In the genomic region with DNA sequence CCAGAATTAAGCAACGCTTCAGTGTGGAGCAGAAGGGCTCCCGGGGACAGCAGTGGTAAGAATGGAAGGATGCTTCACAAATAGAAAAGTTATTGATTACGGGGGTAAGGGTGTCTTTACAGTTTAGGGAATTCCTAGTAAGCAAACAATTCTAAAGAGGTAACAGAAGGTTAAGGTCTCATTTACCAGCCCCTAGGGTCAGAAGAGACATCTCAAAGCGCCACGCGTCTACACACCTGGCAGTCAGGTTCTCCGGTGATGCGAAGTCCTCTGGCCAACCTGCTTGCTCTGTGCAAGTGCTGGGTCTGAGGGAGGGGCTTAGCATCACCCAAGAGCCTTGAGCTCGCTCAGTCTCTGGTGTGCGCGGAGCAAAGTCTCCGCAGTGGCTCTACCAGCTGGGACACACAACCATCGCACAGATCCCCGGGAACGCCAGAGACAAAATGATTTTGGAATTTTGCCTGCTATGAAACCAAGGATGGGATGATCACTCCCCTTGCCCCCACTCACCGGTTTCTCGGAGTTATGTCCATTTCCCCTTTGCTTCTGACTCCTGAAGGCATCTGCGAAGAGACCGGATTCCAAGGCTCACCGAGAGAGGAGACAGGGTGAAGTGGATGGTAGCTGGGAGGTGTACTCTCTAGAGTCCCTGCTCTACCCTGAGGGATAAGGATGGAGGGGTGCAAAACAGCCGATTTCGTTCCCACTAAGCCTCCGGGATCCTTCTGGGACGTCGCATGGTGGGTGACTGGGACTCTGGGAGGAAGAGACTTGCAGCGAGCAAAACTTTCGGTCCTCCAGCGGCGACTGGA, we compare ENCODE assay signal across 8 mouse cellular contexts. TPM values are rescaled to one million over a fixed set of nuclear protein-coding genes. Genes with fewer than 3 reads are reported as not detected.
DNase-seq lines count a peak whose midpoint lies in the region; ATAC-seq and TF ChIP-seq lines count a peak whose summit lies in the region.

No protein-coding gene starts in this region.

- peak overlapping the region; percentile 98 for H3K4me2 ChIP-seq in kidney, embryonic 15.5 days
- peak overlapping the region; percentile 80 for H3K4me2 ChIP-seq in intestine, embryonic 15.5 days (replicated peaks)
- H3K4me2 ChIP-seq in midbrain, embryonic 15.5 days = peak overlapping the region; percentile 94

- no peak for TF ChIP-seq CTCF in G1E (IDR thresholded peaks at IDR 0.05; ENCODE audit: low read depth, low read length)

- ATAC-seq in kidney, embryonic 15.5 days (replicated peaks; ENCODE audit: low FRiP score) = peak; percentile 73
- no peak for ATAC-seq in G1E (ENCODE audit: extremely low read depth, insufficient number of reproducible peaks, low FRiP score, poor library complexity, severe bottlenecking)
- peak; percentile 19 for ATAC-seq in erythroblast, adult 5-6 weeks (replicated peaks; ENCODE audit: low FRiP score, poor library complexity, severe bottlenecking)
- ATAC-seq in intestine, embryonic 15.5 days = peak; percentile 73
- peak; percentile 80 for ATAC-seq in midbrain, embryonic 15.5 days (replicated peaks)

- peak overlapping the region; percentile 64 for H3K9ac ChIP-seq in kidney, embryonic 15.5 days
- peak overlapping the region; percentile 55 for H3K9ac ChIP-seq in intestine, embryonic 15.5 days
- H3K9ac ChIP-seq in midbrain, embryonic 15.5 days = peak overlapping the region; percentile 51

- no peaks in the 10 kb centered on the region for H3K9me3 ChIP-seq in kidney, embryonic 15.5 days (replicated peaks)
- H3K9me3 ChIP-seq in G1E (replicated peaks) = no peaks in the 10 kb centered on the region
- H3K9me3 ChIP-seq in intestine, embryonic 15.5 days = no peaks in the 10 kb centered on the region
- no peaks in the 10 kb centered on the region for H3K9me3 ChIP-seq in midbrain, embryonic 15.5 days

- 5% methylated on average over 29 of the region's 29 CpGs for WGBS in kidney, embryonic 15.5 days
- 5% methylated on average over 29 of the region's 29 CpGs for WGBS in intestine, embryonic 15.5 days
- 5% methylated on average over 29 of the region's 29 CpGs for WGBS in midbrain, embryonic 15.5 days

- H3K4me1 ChIP-seq in kidney, embryonic 15.5 days = peaks cover 22% of the 10 kb centered on the region
- H3K4me1 ChIP-seq in G1E (ENCODE audit: insufficient read depth, low read depth, low read length) = peaks cover 39% of the 10 kb centered on the region
- H3K4me1 ChIP-seq in intestine, embryonic 15.5 days (replicated peaks) = peaks cover 16% of the 10 kb centered on the region
- H3K4me1 ChIP-seq in midbrain, embryonic 15.5 days = peaks cover 31% of the 10 kb centered on the region

- peak overlapping the region; percentile 77 for H3K4me3 ChIP-seq in kidney, embryonic 15.5 days (replicated peaks)
- peak overlapping the region; percentile 75 for H3K4me3 ChIP-seq in G1E (ENCODE audit: low read depth, low read length)
- peak overlapping the region; percentile 61 for H3K4me3 ChIP-seq in intestine, embryonic 15.5 days (replicated peaks)
- peak overlapping the region; percentile 64 for H3K4me3 ChIP-seq in midbrain, embryonic 15.5 days

- H3K27me3 ChIP-seq in kidney, embryonic 15.5 days = peaks cover 21% of the 10 kb centered on the region
- H3K27me3 ChIP-seq in G1E (ENCODE audit: insufficient read depth, low read length) = peaks cover 49% of the 10 kb centered on the region
- no peaks in the 10 kb centered on the region; the same call in 1 of the 2 replicates for H3K27me3 ChIP-seq in intestine, embryonic 15.5 days (replicated peaks)
- peaks cover 5% of the 10 kb centered on the region; the same call in 1 of the 2 replicates for H3K27me3 ChIP-seq in midbrain, embryonic 15.5 days (replicated peaks)

- DNase-seq in kidney, postnatal 36 days = no peak
- peak; percentile 34 for DNase-seq in G1E (ENCODE audit: low spot score)
- DNase-seq in gastrocnemius, postnatal 25 days = no peak
- no peak for DNase-seq in adrenal gland, postnatal 4 days (ENCODE audit: low spot score in 2 of 2)

- no peaks in the 10 kb centered on the region for H3K36me3 ChIP-seq in kidney, embryonic 15.5 days
- H3K36me3 ChIP-seq in G1E (replicated peaks) = peaks cover 29% of the 10 kb centered on the region
- no peaks in the 10 kb centered on the region for H3K36me3 ChIP-seq in intestine, embryonic 15.5 days
- H3K36me3 ChIP-seq in midbrain, embryonic 15.5 days (replicated peaks) = no peaks in the 10 kb centered on the region

- no peak overlapping the region for H3K27ac ChIP-seq in kidney, embryonic 15.5 days
- peak overlapping the region; percentile 33; the same call in 1 of the 2 replicates for H3K27ac ChIP-seq in intestine, embryonic 15.5 days
- no peak overlapping the region for H3K27ac ChIP-seq in midbrain, embryonic 15.5 days

RNA-seq across cellular contexts. Expression of a gene that starts 0.7 kb away (rescaled TPM):
- 11.1 and 12.7 TPM in 2 replicates for polyA plus RNA-seq in kidney, embryonic 15.5 days (2015; fragmentation: Nextera tagmentation; extraction: Ambion mirVana)
- total RNA-seq in G1E (2014; fragmentation: Nextera tagmentation) = 245 and 282 TPM in 2 replicates
- 51.1 and 56.6 TPM in 2 replicates for total RNA-seq in G1E (2017)
- polyA plus RNA-seq in G1E (2012) = 51.0 and 52.2 TPM in 2 replicates
- 179 and 188 TPM in 2 replicates for total RNA-seq in erythroblast, adult 5-6 weeks (2015; ENCODE audit: low replicate concordance)
- 105 and 131 TPM in 2 replicates for total RNA-seq in erythroblast, adult 5-6 weeks (2017; ENCODE audit: low replicate concordance)
- 12.5 and 13.5 TPM in 2 replicates for polyA plus RNA-seq in intestine, embryonic 15.5 days (2015; fragmentation: Nextera tagmentation; extraction: Ambion mirVana)
- polyA plus RNA-seq in midbrain, embryonic 15.5 days (2015; fragmentation: Nextera tagmentation; extraction: Ambion mirVana) = 20.2 and 24.4 TPM in 2 replicates
- 10 to 100 TPM; 16.4 to 17.7 TPM for total RNA-seq in gastrocnemius, postnatal 25 days (2021)
- 10 to 100 TPM; 34.1 to 38.8 TPM for total RNA-seq in adrenal gland, postnatal 4 days (2021)

RNA-seq across cellular contexts. Expression of a gene that starts 54.2 kb away (rescaled TPM):
- polyA plus RNA-seq in kidney, embryonic 15.5 days (2015; fragmentation: Nextera tagmentation; extraction: Ambion mirVana) = 0.21 and 0.36 TPM in 2 replicates
- total RNA-seq in G1E (2014; fragmentation: Nextera tagmentation) (not detected in 2 replicates), G1E (2017) (0.22 and 0.23 TPM in 2 replicates)
- not detected in 2 replicates for polyA plus RNA-seq in G1E (2012)
- not detected in 2 replicates for total RNA-seq in erythroblast, adult 5-6 weeks (2015; ENCODE audit: low replicate concordance)
- total RNA-seq in erythroblast, adult 5-6 weeks (2017; ENCODE audit: low replicate concordance) = 1.5 TPM in 1 of 2 replicates, not detected in the other
- polyA plus RNA-seq in intestine, embryonic 15.5 days (2015; fragmentation: Nextera tagmentation; extraction: Ambion mirVana) = not detected in 2 replicates
- polyA plus RNA-seq in midbrain, embryonic 15.5 days (2015; fragmentation: Nextera tagmentation; extraction: Ambion mirVana) = 0.19 and 0.32 TPM in 2 replicates
- 1 to 10 TPM in 1 of 2 experiments, under 1 TPM in 1; 0.49 to 1.3 TPM for total RNA-seq in gastrocnemius, postnatal 25 days (2021)
- total RNA-seq in adrenal gland, postnatal 4 days (2021) = under 1 TPM in 1 of 2 experiments, not detected in 1; 0.56 TPM
